8 mouse cellular contexts compared by ENCODE assay signal in the genomic region with DNA sequence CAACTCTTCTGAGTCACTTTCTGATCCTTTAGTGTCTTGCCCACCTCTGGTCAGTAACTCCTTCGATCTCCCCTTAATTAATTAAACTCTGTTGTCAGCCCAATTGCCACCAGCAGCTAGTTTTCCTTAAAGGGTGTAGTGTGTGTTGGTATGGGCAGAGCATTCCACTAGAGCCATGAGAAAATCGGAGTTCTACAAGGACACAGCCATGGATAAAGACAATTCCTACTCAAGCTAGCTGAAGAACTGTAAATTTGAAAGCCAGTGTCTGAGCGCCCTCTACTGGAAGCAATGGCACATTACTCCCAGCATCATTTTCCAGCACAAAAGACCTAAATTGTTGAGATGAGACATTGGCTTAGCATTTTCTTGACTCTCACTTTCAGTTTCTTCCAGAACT. TPM values are rescaled to one million over a fixed set of nuclear protein-coding genes. Genes with fewer than 3 reads are reported as not detected.
DNase-seq lines count a peak whose midpoint lies in the region; ATAC-seq and TF ChIP-seq lines count a peak whose summit lies in the region.

No protein-coding gene starts in this region.

- H3K27me3 ChIP-seq in kidney, postnatal 0 days (ENCODE audit: insufficient read depth, low read length), result no peaks in the 10 kb centered on the region
- peaks cover 8% of the 10 kb centered on the region; the same call in 1 of the 2 replicates for H3K27me3 ChIP-seq in liver, embryonic 11.5 days (replicated peaks; ENCODE audit: control insufficient read depth, insufficient read depth, low read length)

- no peaks in the 10 kb centered on the region for H3K36me3 ChIP-seq in kidney, postnatal 0 days (ENCODE audit: insufficient read depth, low read length)
- no peaks in the 10 kb centered on the region for H3K36me3 ChIP-seq in liver, embryonic 11.5 days (ENCODE audit: control insufficient read depth, insufficient read depth, low read length)

- DNase-seq in 416B (ENCODE audit: low read depth) (peak; percentile 75), ES-CJ7 (ENCODE audit: low read depth, low spot score) (peak; percentile 66)
- DNase-seq in c-Kit-positive CD71-positive TER-119-positive erythroid progenitor cells, embryonic 14.5 days (ENCODE audit: low spot score), result peak; percentile 73
- peak; percentile 74 to 82 for DNase-seq in frontal cortex, postnatal 25 days (ENCODE audit: low spot score in 2 of 2)
- DNase-seq in kidney, postnatal 0 days (ENCODE audit: low spot score), result peak; percentile 88
- peak; percentile 61 for DNase-seq in liver, embryonic 11.5 days (ENCODE audit: low spot score)
- peak; percentile 89 for DNase-seq in retina, embryonic 14.5 days (ENCODE audit: low spot score)
- peak; percentile 42 to 68 for DNase-seq in urinary bladder, postnatal 4 days (ENCODE audit: low spot score in 2 of 2)

- no peaks in the 10 kb centered on the region for H3K9me3 ChIP-seq in kidney, postnatal 0 days (replicated peaks; ENCODE audit: low read length)
- no peaks in the 10 kb centered on the region for H3K9me3 ChIP-seq in liver, embryonic 11.5 days (ENCODE audit: control insufficient read depth, low read length)

- no peaks in the 10 kb centered on the region for H3K4me1 ChIP-seq in kidney, postnatal 0 days (replicated peaks; ENCODE audit: insufficient read depth, low read length)
- no peaks in the 10 kb centered on the region for H3K4me1 ChIP-seq in liver, embryonic 11.5 days (replicated peaks; ENCODE audit: control insufficient read depth, insufficient read depth, low read length)

- H3K4me2 ChIP-seq in kidney, postnatal 0 days (ENCODE audit: low read length), result no peak overlapping the region
- H3K4me2 ChIP-seq in liver, embryonic 11.5 days, result no peak overlapping the region

- H3K27ac ChIP-seq in kidney, postnatal 0 days, result no peak overlapping the region
- H3K27ac ChIP-seq in liver, embryonic 11.5 days (ENCODE audit: low read depth, low read length), result no peak overlapping the region

- peak; percentile 100 for TF ChIP-seq CTCF in kidney, postnatal 0 days (IDR thresholded peaks at IDR 0.05; ENCODE audit: low read depth)

- H3K4me3 ChIP-seq in kidney, postnatal 0 days (replicated peaks; ENCODE audit: low read depth, low read length), result no peak overlapping the region
- no peak overlapping the region for H3K4me3 ChIP-seq in liver, embryonic 11.5 days (ENCODE audit: low read depth, low read length)

- 27% methylated on average over 3 of the region's 3 CpGs for WGBS in kidney, postnatal 0 days
- WGBS in liver, embryonic 11.5 days, result 32% methylated on average over 3 of the region's 3 CpGs

- no peak overlapping the region for H3K9ac ChIP-seq in kidney, postnatal 0 days (ENCODE audit: low read depth, low read length)
- H3K9ac ChIP-seq in liver, embryonic 11.5 days (ENCODE audit: low read depth, low read length), result no peak overlapping the region

- no peak; the same call in 1 of the 2 replicates for ATAC-seq in kidney, postnatal 0 days (replicated peaks; ENCODE audit: low FRiP score, low read depth)
- ATAC-seq in liver, embryonic 11.5 days (replicated peaks; ENCODE audit: low FRiP score), result no peak

RNA-seq across cellular contexts. Expression of a gene that starts 30.1 kb away (rescaled TPM):
- polyA plus RNA-seq in kidney, postnatal 0 days (2015; fragmentation: Nextera tagmentation; extraction: Ambion mirVana), result 72.5 and 79.0 TPM in 2 replicates
- polyA plus RNA-seq in liver, embryonic 11.5 days (2014; fragmentation: Nextera tagmentation; extraction: Ambion mirVana), result 200 and 221 TPM in 2 replicates
